Mouse (Mus musculus): ENCODE results near the gene Rnf10. TPM values are rescaled to one million over a fixed set of nuclear protein-coding genes. Genes with fewer than 3 reads are reported as not detected.
A peak's percentile ranks its signal among the peaks of the same experiment; 100 is the strongest.

The Rnf10 gene
- polyA plus RNA-seq, 1 experiment from 2014 or later = 75.0 TPM

GRCm38 (mm10) chr5:115194626-115195221 is 78.0 kb downstream of the Rnf10 start:
- Histone ChIP-seq H3K4me2 (ENCODE audit: low read depth, low read length) (peak overlapping the region; percentile 100), H3K4me1 (ENCODE audit: control insufficient read depth, insufficient read depth, low read length) (peaks cover 10% of the 10 kb centered on the region), H3K9me3 (replicated peaks; ENCODE audit: control insufficient read depth, low read length) (no peaks in the 10 kb centered on the region), H3K36me3 (replicated peaks; ENCODE audit: control insufficient read depth, insufficient read depth, low read depth, low read length) (no peaks in the 10 kb centered on the region), H3K27ac (replicated peaks; ENCODE audit: low read depth, low read length) (no peak overlapping the region), H3K4me3 (ENCODE audit: low read depth, low read length) (peak overlapping the region; percentile 55), H3K27me3 (ENCODE audit: control insufficient read depth, insufficient read depth, low read length) (peaks cover 38% of the 10 kb centered on the region), H3K9ac (replicated peaks; ENCODE audit: low read length) (0 out of 2 replicates have a peak overlapping the region, but pooled peaks have one; percentile 22)
- WGBS = 4% methylated on average over 12 of the region's 12 CpGs
- ATAC-seq (replicated peaks; ENCODE audit: insufficient number of reproducible peaks, low FRiP score, low TSS enrichment, low read depth) (0 out of 2 replicates have a peak, but pooled peaks have one; percentile 35), DNase-seq (ENCODE audit: low spot score) (no peak)

- under 1% methylated on average over 80 of the region's 116 CpGs for WGBS
- peak; percentile 21; the same call in 1 of the 2 replicates for ATAC-seq (replicated peaks; ENCODE audit: insufficient number of reproducible peaks, low FRiP score, low TSS enrichment, low read depth)
- H3K27ac ChIP-seq (replicated peaks; ENCODE audit: low read depth, low read length) = no peak within 1 kb of the TSS
Measured at GRCm38 (mm10) chr5:115193669-115194625, 78.8 kb downstream of the Rnf10 start, which contains the start of gene Cabp1. Gene Cabp1 (minus strand): TSS chr5:115194381.

GRCm38 (mm10) chr5:115193226-115193625 is 79.5 kb downstream of the Rnf10 start:
- Histone ChIP-seq H3K4me1 (ENCODE audit: control insufficient read depth, insufficient read depth, low read length) (peaks cover 10% of the 10 kb centered on the region), H3K27me3 (ENCODE audit: control insufficient read depth, insufficient read depth, low read length) (peaks cover 41% of the 10 kb centered on the region), H3K4me2 (ENCODE audit: low read depth, low read length) (peak overlapping the region; percentile 100), H3K36me3 (replicated peaks; ENCODE audit: control insufficient read depth, insufficient read depth, low read depth, low read length) (no peaks in the 10 kb centered on the region), H3K27ac (replicated peaks; ENCODE audit: low read depth, low read length) (no peak overlapping the region), H3K9me3 (replicated peaks; ENCODE audit: control insufficient read depth, low read length) (no peaks in the 10 kb centered on the region), H3K9ac (replicated peaks; ENCODE audit: low read length) (peak overlapping the region; percentile 47), H3K4me3 (ENCODE audit: low read depth, low read length) (peak overlapping the region; percentile 55)
- DNase-seq (ENCODE audit: low spot score) (peak; percentile 54), ATAC-seq (replicated peaks; ENCODE audit: insufficient number of reproducible peaks, low FRiP score, low TSS enrichment, low read depth) (no peak)
- WGBS = under 1% methylated on average over 24 of the region's 34 CpGs

More at GRCm38 (mm10) chr5:115193669-115194625, 78.8 kb downstream of the Rnf10 start, which contains the start of gene Cabp1:
- DNase-seq (ENCODE audit: low spot score) = peak; percentile 84
- Histone ChIP-seq H3K4me3 (ENCODE audit: low read depth, low read length) (peak within 1 kb of the TSS; percentile 55), H3K9ac (replicated peaks; ENCODE audit: low read length) (peak within 1 kb of the TSS; percentile 47), H3K27me3 (ENCODE audit: control insufficient read depth, insufficient read depth, low read length) (peaks cover 41% of the 10 kb centered on the region), H3K4me2 (ENCODE audit: low read depth, low read length) (peak within 1 kb of the TSS; percentile 100), H3K9me3 (replicated peaks; ENCODE audit: control insufficient read depth, low read length) (no peaks in the 10 kb centered on the region), H3K36me3 (replicated peaks; ENCODE audit: control insufficient read depth, insufficient read depth, low read depth, low read length) (no peaks in the 10 kb centered on the region), H3K4me1 (ENCODE audit: control insufficient read depth, insufficient read depth, low read length) (peaks cover 10% of the 10 kb centered on the region)

GRCm38 (mm10) chr5:115192828-115193195 is 79.9 kb downstream of the Rnf10 start:
- H3K27me3 ChIP-seq (ENCODE audit: control insufficient read depth, insufficient read depth, low read length) = peaks cover 41% of the 10 kb centered on the region
- 12% methylated on average over 7 of the region's 7 CpGs for WGBS

GRCm38 (mm10) chr5:115191880-115192827 is 80.5 kb downstream of the Rnf10 start:
- Histone ChIP-seq H3K9ac (replicated peaks; ENCODE audit: low read length) (peak overlapping the region; percentile 18), H3K27me3 (ENCODE audit: control insufficient read depth, insufficient read depth, low read length) (peaks cover 41% of the 10 kb centered on the region), H3K27ac (replicated peaks; ENCODE audit: low read depth, low read length) (no peak overlapping the region), H3K4me1 (ENCODE audit: control insufficient read depth, insufficient read depth, low read length) (peaks cover 10% of the 10 kb centered on the region), H3K4me2 (ENCODE audit: low read depth, low read length) (peak overlapping the region; percentile 19), H3K36me3 (replicated peaks; ENCODE audit: control insufficient read depth, insufficient read depth, low read depth, low read length) (no peaks in the 10 kb centered on the region), H3K4me3 (ENCODE audit: low read depth, low read length) (no peak overlapping the region), H3K9me3 (replicated peaks; ENCODE audit: control insufficient read depth, low read length) (no peaks in the 10 kb centered on the region)
- WGBS = 9% methylated on average over 29 of the region's 29 CpGs
- ATAC-seq (replicated peaks; ENCODE audit: insufficient number of reproducible peaks, low FRiP score, low TSS enrichment, low read depth) (no peak; the same call in 1 of the 2 replicates), DNase-seq (ENCODE audit: low spot score) (peak; percentile 38)

More at GRCm38 (mm10) chr5:115192828-115193195, 79.9 kb downstream of the Rnf10 start:
- DNase-seq (ENCODE audit: low spot score) = no peak
- no peaks in the 10 kb centered on the region for H3K36me3 ChIP-seq (replicated peaks; ENCODE audit: control insufficient read depth, insufficient read depth, low read depth, low read length)
- peak overlapping the region; percentile 55 for H3K4me3 ChIP-seq (ENCODE audit: low read depth, low read length)
- H3K4me1 ChIP-seq (ENCODE audit: control insufficient read depth, insufficient read depth, low read length) = peaks cover 10% of the 10 kb centered on the region
- no peak overlapping the region for H3K9ac ChIP-seq (replicated peaks; ENCODE audit: low read length)
- H3K27ac ChIP-seq (replicated peaks; ENCODE audit: low read depth, low read length) = no peak overlapping the region
- no peak for ATAC-seq (replicated peaks; ENCODE audit: insufficient number of reproducible peaks, low FRiP score, low TSS enrichment, low read depth)
- no peaks in the 10 kb centered on the region for H3K9me3 ChIP-seq (replicated peaks; ENCODE audit: control insufficient read depth, low read length)
- H3K4me2 ChIP-seq (ENCODE audit: low read depth, low read length) = peak overlapping the region; percentile 100

Other genes starting within 250 kb of the Rnf10 start
- 24.6 and 26.3 TPM in 2 replicates for gene Gm10401, start 174.6 kb downstream of the Rnf10 start, polyA plus RNA-seq (2014; fragmentation: Nextera tagmentation; extraction: Ambion mirVana)
- 27.7 and 31.8 TPM in 2 replicates for gene Acads, start 153.6 kb downstream of the Rnf10 start, polyA plus RNA-seq (2014; fragmentation: Nextera tagmentation; extraction: Ambion mirVana)
- gene Unc119b, start 137.9 kb downstream of the Rnf10 start, polyA plus RNA-seq (2014; fragmentation: Nextera tagmentation; extraction: Ambion mirVana) = 49.6 and 53.0 TPM in 2 replicates
- gene Mlec, start 114.7 kb downstream of the Rnf10 start, polyA plus RNA-seq (2014; fragmentation: Nextera tagmentation; extraction: Ambion mirVana) = 36.6 and 37.5 TPM in 2 replicates
- gene Cabp1, start 78.5 kb downstream of the Rnf10 start, polyA plus RNA-seq (2014; fragmentation: Nextera tagmentation; extraction: Ambion mirVana) = 2.4 and 2.7 TPM in 2 replicates
- 101 and 108 TPM in 2 replicates for gene Pop5, start 37.1 kb downstream of the Rnf10 start, polyA plus RNA-seq (2014; fragmentation: Nextera tagmentation; extraction: Ambion mirVana)
- 51.7 and 52.2 TPM in 2 replicates for gene Coq5, start 6.8 kb upstream of the Rnf10 start, polyA plus RNA-seq (2014; fragmentation: Nextera tagmentation; extraction: Ambion mirVana)
- 1,836 and 1,851 TPM in 2 replicates for gene Dynll1, start 28.1 kb upstream of the Rnf10 start, polyA plus RNA-seq (2014; fragmentation: Nextera tagmentation; extraction: Ambion mirVana)
- gene Srsf9, start 54.3 kb upstream of the Rnf10 start, polyA plus RNA-seq (2014; fragmentation: Nextera tagmentation; extraction: Ambion mirVana) = 376 and 390 TPM in 2 replicates
- gene Gatc, start 68.3 kb upstream of the Rnf10 start, polyA plus RNA-seq (2014; fragmentation: Nextera tagmentation; extraction: Ambion mirVana) = 37.0 and 38.8 TPM in 2 replicates
- gene Triap1, start 68.3 kb upstream of the Rnf10 start, polyA plus RNA-seq (2014; fragmentation: Nextera tagmentation; extraction: Ambion mirVana) = 66.7 and 68.9 TPM in 2 replicates
- gene Cox6a1, start 76.1 kb upstream of the Rnf10 start, polyA plus RNA-seq (2014; fragmentation: Nextera tagmentation; extraction: Ambion mirVana) = 569 and 629 TPM in 2 replicates
- gene Msi1, start 156.7 kb upstream of the Rnf10 start, polyA plus RNA-seq (2014; fragmentation: Nextera tagmentation; extraction: Ambion mirVana) = 52.4 and 53.9 TPM in 2 replicates
- gene Pla2g1b, start 193.4 kb upstream of the Rnf10 start, polyA plus RNA-seq (2014; fragmentation: Nextera tagmentation; extraction: Ambion mirVana) = not detected in 2 replicates
- 12.7 and 17.2 TPM in 2 replicates for gene Sirt4, start 211.8 kb upstream of the Rnf10 start, polyA plus RNA-seq (2014; fragmentation: Nextera tagmentation; extraction: Ambion mirVana)
- 12.9 and 13.8 TPM in 2 replicates for gene Pxn, start 233.8 kb upstream of the Rnf10 start, polyA plus RNA-seq (2014; fragmentation: Nextera tagmentation; extraction: Ambion mirVana)

Data from embryonic facial prominence, embryonic 11.5 days (tissue).